Mouse (Mus musculus) neural tube, embryonic 11.5 days (tissue): ENCODE results near the gene Dtx3l. TPM values are rescaled to one million over a fixed set of nuclear protein-coding genes. Genes with fewer than 3 reads are reported as not detected.
"Not testable (repeated sequence)": the region's sequence is repeated elsewhere in the genome, so short reads cannot be mapped to it uniquely, and the experiment has no call there.

Experiments
- ATAC-seq: fragments of 200-750 bp; cut with Nextera tagmentation; 2 replicates; pipeline ENCODE4 v1.8.0; 2017; ENCODE audit warnings: moderate number of reproducible peaks, mild to moderate bottlenecking, moderate TSS enrichment, moderate library complexity; ENCODE audit not compliant: insufficient read depth, low FRiP score, low TSS enrichment
- DNase-seq: peaks from one replicate; pipeline ENCODE4 v3.0.0-alpha.2; 2015; ENCODE audit warnings: low spot score
- H3K27ac ChIP-seq: fragments of 300-500 bp; sonication (generic); 2 replicates; pipeline ENCODE4 v1.5.1; 2014; ENCODE audit warnings: low read depth, mild to moderate bottlenecking, low read length
- H3K27me3 ChIP-seq: fragments of 300-500 bp; sonication (generic); 2 replicates; pipeline ENCODE4 v1.6.1; 2014; ENCODE audit warnings: mild to moderate bottlenecking, low read length, mixed read lengths; ENCODE audit not compliant: control insufficient read depth, insufficient read depth
- H3K36me3 ChIP-seq: fragments of 300-500 bp; sonication (generic); 2 replicates; pipeline ENCODE4 v1.6.1; 2014; ENCODE audit warnings: mild to moderate bottlenecking, low read length, moderate library complexity, mixed read lengths; ENCODE audit not compliant: control insufficient read depth, insufficient read depth
- H3K4me1 ChIP-seq: fragments of 300-500 bp; sonication (generic); 2 replicates; pipeline ENCODE4 v1.6.1; 2014; ENCODE audit warnings: low read length, mixed read lengths; ENCODE audit not compliant: control insufficient read depth, insufficient read depth
- H3K4me2 ChIP-seq: fragments of 300-500 bp; sonication (generic); 2 replicates; pipeline ENCODE4 v1.6.1; 2014; ENCODE audit warnings: low read depth, mild to moderate bottlenecking, moderate library complexity
- H3K4me3 ChIP-seq: fragments of 300-500 bp; sonication (generic); 2 replicates; pipeline ENCODE4 v1.5.1; 2014; ENCODE audit warnings: low read depth, low read length
- H3K9ac ChIP-seq: fragments of 300-500 bp; sonication (generic); 2 replicates; pipeline ENCODE4 v1.6.1; 2014; ENCODE audit warnings: mild to moderate bottlenecking, low read length
- H3K9me3 ChIP-seq: fragments of 300-500 bp; sonication (generic); 2 replicates; pipeline ENCODE4 v1.6.1; 2016; ENCODE audit warnings: low read length; ENCODE audit not compliant: control insufficient read depth
- WGBS: fragments of 180-500 bp; shearing (Covaris S2); extraction: QIAGEN DNeasy Blood & Tissue Kit; methylation state at CpG from one replicate; pipeline ENCODE4 v1.1.7; 2014; 5-methylcytosine and 5-hydroxymethylcytosine counted together
- polyA plus RNA-seq: library from polyadenylated mRNA; unstranded; fragments of >200 nt; fragmentation: Nextera tagmentation; extraction: Ambion mirVana; gene quantifications from 2 replicates; pipeline ENCODE4 v1.2.1, GENCODE M21; 2014

The Dtx3l gene
- polyA plus RNA-seq, 1 experiment from 2014 or later, result 3.2 TPM

GRCm38 (mm10) chr16:35974021-35974420 lies 35.1 kb upstream of the Dtx3l start:
- H3K4me3 ChIP-seq, result no peak overlapping the region
- H3K27ac ChIP-seq, result no peak overlapping the region
- 76% methylated on average over 1 of the region's 1 CpGs for WGBS
- H3K9me3 ChIP-seq, result no peaks in the 10 kb centered on the region
- DNase-seq (no peak), ATAC-seq (no peak)
- no peaks in the 10 kb centered on the region for H3K4me1 ChIP-seq
- H3K36me3 ChIP-seq, result no peaks in the 10 kb centered on the region
- H3K4me2 ChIP-seq, result no peak overlapping the region
- H3K27me3 ChIP-seq, result no peaks in the 10 kb centered on the region
- H3K9ac ChIP-seq, result no peak overlapping the region

GRCm38 (mm10) chr16:35968149-35968548 lies 29.2 kb upstream of the Dtx3l start:
- Histone ChIP-seq H3K4me2 (no peak overlapping the region), H3K4me1 (no peaks in the 10 kb centered on the region), H3K27me3 (no peaks in the 10 kb centered on the region), H3K4me3 (no peak overlapping the region), H3K9me3 (no peaks in the 10 kb centered on the region), H3K27ac (no peak overlapping the region), H3K9ac (no peak overlapping the region), H3K36me3 (no peaks in the 10 kb centered on the region)
- ATAC-seq (no peak), DNase-seq (no peak)
- 44% methylated on average over 2 of the region's 2 CpGs for WGBS

DNA sequence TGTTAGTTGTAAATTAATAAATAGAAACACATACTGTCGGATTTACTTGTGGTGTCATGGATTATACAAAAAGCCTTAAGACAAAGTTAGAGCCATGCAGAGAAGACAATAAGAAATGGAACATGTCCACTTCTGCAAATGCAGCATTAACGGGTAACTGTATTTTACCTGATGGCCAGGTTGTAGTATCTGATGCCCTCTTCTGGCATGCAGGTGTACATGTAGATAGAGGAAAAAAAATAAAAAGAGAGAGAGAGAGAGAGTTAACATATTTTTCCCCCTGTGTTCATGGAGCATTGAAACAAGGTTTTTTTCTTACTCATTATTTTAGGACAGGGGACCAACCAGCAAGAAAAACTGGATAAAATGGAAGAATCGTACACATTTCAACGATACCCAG lies 28.4 kb upstream of the Dtx3l start:
- no peaks in the 10 kb centered on the region for H3K27me3 ChIP-seq
- H3K4me1 ChIP-seq, result no peaks in the 10 kb centered on the region

GRCm38 (mm10) chr16:35966411-35967115 lies 27.6 kb upstream of the Dtx3l start:
- ATAC-seq, result no peak
- Histone ChIP-seq H3K4me1 (no peaks in the 10 kb centered on the region), H3K27ac (no peak overlapping the region), H3K4me2 (no peak overlapping the region), H3K9ac (no peak overlapping the region), H3K9me3 (no peaks in the 10 kb centered on the region), H3K36me3 (no peaks in the 10 kb centered on the region), H3K27me3 (no peaks in the 10 kb centered on the region), H3K4me3 (no peak overlapping the region)
- DNase-seq, result no peak
- 64% methylated on average over 5 of the region's 5 CpGs for WGBS

More for the DNA sequence above, 28.4 kb upstream of the Dtx3l start:
- Histone ChIP-seq H3K9me3 (no peaks in the 10 kb centered on the region), H3K4me2 (no peak overlapping the region), H3K9ac (no peak overlapping the region), H3K36me3 (no peaks in the 10 kb centered on the region), H3K27ac (no peak overlapping the region), H3K4me3 (no peak overlapping the region)
- DNase-seq (no peak), ATAC-seq (no peak)
- WGBS, result 91% methylated on average over 4 of the region's 4 CpGs

- ATAC-seq, H3K4me3 ChIP-seq, H3K4me1 ChIP-seq, H3K4me2 ChIP-seq, H3K27me3 ChIP-seq, H3K36me3 ChIP-seq, DNase-seq, H3K9ac ChIP-seq, H3K9me3 ChIP-seq, H3K27ac ChIP-seq: not testable (repeated sequence)
- 64% methylated on average over 2 of the region's 4 CpGs for WGBS
These were observed 27.0 kb upstream of the Dtx3l start for GRCm38 (mm10) chr16:35965991-35966390.

DNA sequence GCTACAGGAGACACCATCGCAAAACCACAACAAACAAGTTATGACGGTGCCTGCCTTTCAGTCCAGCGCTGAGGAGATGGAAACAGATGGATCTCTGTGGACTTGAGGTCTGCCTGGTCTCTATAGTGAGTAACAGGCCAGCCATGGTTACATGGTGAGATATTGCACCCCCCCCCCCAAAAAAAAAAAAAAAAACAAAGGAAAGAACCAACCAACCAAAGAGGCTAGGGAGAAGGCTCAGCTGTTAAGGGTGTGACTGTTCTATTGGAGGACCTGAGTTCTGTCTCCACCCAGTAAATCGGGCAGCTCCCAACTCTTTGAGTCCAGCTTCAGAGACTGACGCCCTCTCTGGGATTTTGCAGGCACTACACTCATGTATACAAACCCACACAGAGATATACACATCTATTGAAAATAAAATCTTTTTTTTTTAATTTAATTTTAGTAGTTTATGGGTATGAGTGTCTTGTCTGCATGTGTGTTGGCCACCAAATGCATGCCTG lies 13.7 kb upstream of the Dtx3l start:
- no peak overlapping the region for H3K27ac ChIP-seq
- WGBS, result 88% methylated on average over 5 of the region's 5 CpGs
- DNase-seq (no peak), ATAC-seq (no peak)
- no peaks in the 10 kb centered on the region for H3K9me3 ChIP-seq
- no peak overlapping the region for H3K4me2 ChIP-seq
- H3K4me1 ChIP-seq, result no peaks in the 10 kb centered on the region
- H3K27me3 ChIP-seq, result no peaks in the 10 kb centered on the region
- no peak overlapping the region for H3K4me3 ChIP-seq
- H3K9ac ChIP-seq, result no peak overlapping the region
- H3K36me3 ChIP-seq, result no peaks in the 10 kb centered on the region

- DNase-seq (no peak), ATAC-seq (no peak)
- Histone ChIP-seq H3K27ac (no peak overlapping the region), H3K36me3 (no peaks in the 10 kb centered on the region), H3K27me3 (no peaks in the 10 kb centered on the region), H3K4me3 (no peak overlapping the region), H3K9me3 (no peaks in the 10 kb centered on the region), H3K4me1 (no peaks in the 10 kb centered on the region), H3K9ac (no peak overlapping the region), H3K4me2 (no peak overlapping the region)
- 88% methylated on average over 3 of the region's 3 CpGs for WGBS
These were observed 12.3 kb upstream of the Dtx3l start for GRCm38 (mm10) chr16:35951216-35951615.

DNA sequence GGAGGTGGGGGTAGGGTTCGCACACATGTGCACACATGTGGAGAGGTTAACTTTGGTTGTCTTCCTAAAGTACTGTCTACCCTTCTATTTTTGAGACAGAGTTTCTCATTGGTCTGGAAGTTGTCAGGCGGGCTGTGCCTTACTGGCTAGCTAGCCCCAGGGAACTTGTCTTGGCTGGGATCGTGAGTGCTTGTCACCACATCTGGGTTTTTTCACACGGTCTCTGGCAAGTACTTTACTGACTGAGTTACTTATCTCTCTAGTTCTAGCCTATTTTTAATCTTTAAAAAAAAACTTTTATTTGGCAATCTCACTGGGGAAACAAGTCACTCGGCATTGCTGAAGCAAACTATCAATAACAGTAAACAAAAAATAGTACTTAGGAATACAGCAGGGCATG lies 10.3 kb upstream of the Dtx3l start:
- H3K4me1 ChIP-seq, result no peaks in the 10 kb centered on the region

DNA sequence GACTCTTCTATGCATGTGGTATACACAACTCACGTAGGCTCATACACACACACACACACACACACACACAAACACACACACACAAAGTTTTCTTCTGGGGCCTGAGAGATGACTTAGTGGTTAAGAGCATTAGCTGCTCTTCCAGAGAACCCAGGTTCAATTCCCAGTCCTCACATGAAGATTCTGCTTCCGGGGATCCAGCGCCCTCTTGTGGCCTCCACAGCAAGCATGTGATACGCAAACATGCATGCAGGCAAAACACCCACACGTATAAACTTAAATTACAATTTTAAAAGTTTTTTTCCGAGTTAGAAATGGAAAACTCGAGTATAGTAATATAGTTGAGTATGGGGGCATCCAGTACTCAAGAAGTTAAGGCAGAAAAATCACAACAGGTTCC lies 2.4 kb upstream of the Dtx3l start:
- Histone ChIP-seq H3K4me3 (no peak overlapping the region), H3K36me3 (no peaks in the 10 kb centered on the region), H3K9ac (no peak overlapping the region), H3K4me1 (no peaks in the 10 kb centered on the region), H3K4me2 (no peak overlapping the region), H3K9me3 (no peaks in the 10 kb centered on the region), H3K27ac (no peak overlapping the region), H3K27me3 (peaks cover 2% of the 10 kb centered on the region; the same call in 1 of the 2 replicates)
- ATAC-seq (no peak), DNase-seq (peak; percentile 21)
- 82% methylated on average over 7 of the region's 7 CpGs for WGBS

More for the DNA sequence above, 10.3 kb upstream of the Dtx3l start:
- ATAC-seq, result no peak
- Histone ChIP-seq H3K36me3 (no peaks in the 10 kb centered on the region), H3K27me3 (no peaks in the 10 kb centered on the region), H3K27ac (no peak overlapping the region), H3K4me3 (no peak overlapping the region), H3K4me2 (no peak overlapping the region), H3K9ac (no peak overlapping the region), H3K9me3 (no peaks in the 10 kb centered on the region)
- 91% methylated on average over 5 of the region's 5 CpGs for WGBS
- no peak for DNase-seq
